Mouse (Mus musculus) lung, postnatal 0 days (tissue): Measurements from ENCODE around the gene Hmox1.

ENCODE experiments used
- CTCF ChIP-seq: IDR thresholded peaks from 2 replicates; pipeline ENCODE4 v1.5.1; 2016; ENCODE audit warnings: antibody characterized with exemption, mild to moderate bottlenecking
- EP300 ChIP-seq: IDR thresholded peaks from 2 replicates; pipeline ENCODE4 v1.6.1; 2016; ENCODE audit warnings: antibody characterized with exemption, mild to moderate bottlenecking, control low read depth

DNA sequence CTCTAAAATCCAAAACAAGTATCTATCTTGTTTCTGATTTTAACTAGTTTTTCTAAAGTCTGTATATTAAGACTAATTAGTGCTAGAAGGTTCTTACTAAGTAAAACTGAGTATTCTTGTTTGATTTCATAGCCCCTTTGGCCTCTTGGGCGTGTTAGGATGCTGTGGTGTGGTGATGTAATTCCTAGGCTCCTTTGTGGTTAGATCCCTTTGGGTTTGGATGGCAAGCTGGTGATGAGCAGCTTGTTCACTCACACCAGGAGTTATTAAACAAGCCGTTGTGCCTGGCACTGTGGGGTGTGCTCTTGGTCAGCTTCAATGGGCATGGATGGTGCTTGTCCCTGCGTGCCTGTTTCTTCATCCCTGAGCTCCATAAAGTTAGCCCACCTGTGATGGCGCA lies 40.1 kb upstream of the Hmox1 start:
- TF ChIP-seq CTCF (no peak), EP300 (no peak)
